Mouse (Mus musculus) layer of hippocampus, adult 9-10 months (tissue): ENCODE data around the gene Mrpl27.
"Not testable (repeated sequence)": the region's sequence is repeated elsewhere in the genome, so short reads cannot be mapped to it uniquely, and the experiment has no call there.

Experiments
- DNase-seq: peaks from one replicate; pipeline ENCODE4 v3.0.0; 2022; ENCODE audit warnings: low spot score

Gene Mrpl27

GRCm38 (mm10) chr11:94674984-94675383 is 21.4 kb downstream of the Mrpl27 start:
- DNase-seq: no peak

GRCm38 (mm10) chr11:94675446-94675845 is 21.9 kb downstream of the Mrpl27 start:
- DNase-seq: no peak

- DNase-seq: no peak
These were observed 22.7 kb downstream of the Mrpl27 start for GRCm38 (mm10) chr11:94676308-94676707.

- peak; percentile 59 for DNase-seq
These were observed 23.4 kb downstream of the Mrpl27 start, which contains the start of gene Xylt2 for GRCm38 (mm10) chr11:94676754-94677606. TSS of gene Xylt2 (minus strand) at chr11:94677515.

- no peak for DNase-seq
These were observed 24.1 kb downstream of the Mrpl27 start for GRCm38 (mm10) chr11:94677607-94678145.

GRCm38 (mm10) chr11:94680639-94681038 is 27.1 kb downstream of the Mrpl27 start:
- DNase-seq: no peak

- no peak for DNase-seq
These were observed 28.1 kb downstream of the Mrpl27 start for GRCm38 (mm10) chr11:94681640-94682039.

- DNase-seq: no peak
These were observed 28.9 kb downstream of the Mrpl27 start for GRCm38 (mm10) chr11:94682427-94682826.

- DNase-seq: no peak
These were observed 33.6 kb downstream of the Mrpl27 start for GRCm38 (mm10) chr11:94687178-94687577.

- DNase-seq: not testable (repeated sequence)
These were observed 38.9 kb downstream of the Mrpl27 start for GRCm38 (mm10) chr11:94692502-94692901.

- DNase-seq: no peak
These were observed 41.9 kb downstream of the Mrpl27 start for GRCm38 (mm10) chr11:94695508-94695907.

- DNase-seq: no peak
These were observed 43.6 kb downstream of the Mrpl27 start for GRCm38 (mm10) chr11:94697140-94697539.

- DNase-seq: no peak
These were observed 44.3 kb downstream of the Mrpl27 start for GRCm38 (mm10) chr11:94697703-94698464.

GRCm38 (mm10) chr11:94699399-94699798 is 45.8 kb downstream of the Mrpl27 start:
- DNase-seq: no peak

GRCm38 (mm10) chr11:94701401-94702215 is 48.0 kb downstream of the Mrpl27 start:
- no peak for DNase-seq

- DNase-seq: no peak
These were observed 48.6 kb downstream of the Mrpl27 start for GRCm38 (mm10) chr11:94702216-94702610.

- DNase-seq: no peak
These were observed 50.5 kb downstream of the Mrpl27 start for GRCm38 (mm10) chr11:94704020-94704419.

- no peak for DNase-seq
These were observed 50.9 kb downstream of the Mrpl27 start, which contains the start of gene Gm11541 for GRCm38 (mm10) chr11:94704472-94704871. TSS of gene Gm11541 (minus strand) at chr11:94704499.
